Mouse (Mus musculus) NIH3T3 (cell line): ENCODE data around the gene Axl.

Experiments
- DNase-seq: peaks from one replicate; pipeline ENCODE4 v3.0.0-alpha.2; 2012; ENCODE audit warnings: low read depth

Axl gene

GRCm38 (mm10) chr7:25710519-25711130 lies 77.9 kb downstream of the Axl start:
- DNase-seq = peak; percentile 48

- no peak for DNase-seq
Observed at GRCm38 (mm10) chr7:25709961-25710360, 78.5 kb downstream of the Axl start.

GRCm38 (mm10) chr7:25707581-25708292 lies 80.8 kb downstream of the Axl start:
- DNase-seq = no peak
